Mouse (Mus musculus): ENCODE data around the gene P2ry12. TPM values are rescaled to one million over a fixed set of nuclear protein-coding genes. Genes with fewer than 3 reads are reported as not detected.
A peak's percentile ranks its signal among the peaks of the same experiment; 100 is the strongest.

The P2ry12 gene
- polyA plus RNA-seq, 1 experiment from 2014 or later: 1.2 TPM

GRCm38 (mm10) chr3:59167417-59168054 is 95.1 kb downstream of the P2ry12 start:
- no peak overlapping the region for H3K4me2 ChIP-seq (ENCODE audit: low read length)
- no peak overlapping the region for H3K4me3 ChIP-seq (replicated peaks; ENCODE audit: low read depth, low read length)
- no peaks in the 10 kb centered on the region for H3K27me3 ChIP-seq (ENCODE audit: insufficient read depth, low read length)
- H3K27ac ChIP-seq: no peak overlapping the region
- H3K9ac ChIP-seq (ENCODE audit: low read depth, low read length): no peak overlapping the region
- no peaks in the 10 kb centered on the region for H3K9me3 ChIP-seq (replicated peaks; ENCODE audit: low read length)
- no peaks in the 10 kb centered on the region for H3K36me3 ChIP-seq (ENCODE audit: insufficient read depth, low read length)
- TF ChIP-seq CTCF (IDR thresholded peaks at IDR 0.05; ENCODE audit: low read depth): no peak
- no peaks in the 10 kb centered on the region for H3K4me1 ChIP-seq (replicated peaks; ENCODE audit: insufficient read depth, low read length)
- no peak for ATAC-seq (replicated peaks; ENCODE audit: low FRiP score, low read depth)
- 54% methylated on average over 2 of the region's 2 CpGs for WGBS
- DNase-seq (ENCODE audit: low spot score): peak; percentile 46

Other genes with a start within 250 kb of the P2ry12 start
- gene Gpr171, start 161.1 kb downstream of the P2ry12 start, polyA plus RNA-seq (2015; fragmentation: Nextera tagmentation; extraction: Ambion mirVana): 0.20 and 0.27 TPM in 2 replicates
- gene P2ry14, start 109.3 kb downstream of the P2ry12 start, polyA plus RNA-seq (2015; fragmentation: Nextera tagmentation; extraction: Ambion mirVana): 8.8 and 8.9 TPM in 2 replicates
- 0.20 and 0.53 TPM in 2 replicates for gene Gpr87, start 67.8 kb downstream of the P2ry12 start, polyA plus RNA-seq (2015; fragmentation: Nextera tagmentation; extraction: Ambion mirVana)
- 0.86 and 0.88 TPM in 2 replicates for gene P2ry13, start 52.0 kb downstream of the P2ry12 start, polyA plus RNA-seq (2015; fragmentation: Nextera tagmentation; extraction: Ambion mirVana)
- 2.3 and 2.5 TPM in 2 replicates for gene Igsf10, start 81.5 kb upstream of the P2ry12 start, polyA plus RNA-seq (2015; fragmentation: Nextera tagmentation; extraction: Ambion mirVana)